Mouse (Mus musculus) lung, embryonic 14.5 days (tissue): Measurements from ENCODE around the gene Tns1. TPM values are rescaled to one million over a fixed set of nuclear protein-coding genes. Genes with fewer than 3 reads are reported as not detected.

Source experiments
- ATAC-seq: fragments of 200-750 bp; cut with Nextera tagmentation; 2 replicates; pipeline ENCODE4 v1.8.0; 2017; ENCODE audit warnings: mild to moderate bottlenecking, moderate TSS enrichment, moderate library complexity; ENCODE audit not compliant: insufficient read depth
- DNase-seq: peaks from one replicate; pipeline ENCODE4 v3.0.0-alpha.2; 2015
- H3K27ac ChIP-seq: fragments of 300-500 bp; sonication (generic); 2 replicates; pipeline ENCODE4 v1.5.1; 2014; ENCODE audit warnings: low read depth, mild to moderate bottlenecking, moderate library complexity
- H3K27me3 ChIP-seq: fragments of 300-500 bp; sonication (generic); 2 replicates; pipeline ENCODE4 v1.6.1; 2014; ENCODE audit warnings: low read length, control low read depth; ENCODE audit not compliant: insufficient read depth
- H3K36me3 ChIP-seq: fragments of 300-500 bp; sonication (generic); 2 replicates; pipeline ENCODE4 v1.6.1; 2014; ENCODE audit warnings: control low read depth; ENCODE audit not compliant: insufficient read depth
- H3K4me1 ChIP-seq: fragments of 300-500 bp; sonication (generic); 2 replicates; pipeline ENCODE4 v1.6.1; 2014; ENCODE audit warnings: antibody characterized with exemption, control low read depth; ENCODE audit not compliant: insufficient read depth
- H3K4me2 ChIP-seq: fragments of 300-500 bp; sonication (generic); 2 replicates; pipeline ENCODE4 v1.6.1; 2014; ENCODE audit warnings: mild to moderate bottlenecking
- H3K4me3 ChIP-seq: fragments of 300-500 bp; sonication (generic); 2 replicates; pipeline ENCODE4 v1.5.1; 2014; ENCODE audit warnings: low read depth, low read length
- H3K9ac ChIP-seq: fragments of 300-500 bp; sonication (generic); 2 replicates; pipeline ENCODE4 v1.6.1; 2014
- H3K9me3 ChIP-seq: fragments of 300-500 bp; sonication (generic); 2 replicates; pipeline ENCODE4 v1.6.1; 2016; ENCODE audit warnings: low read depth, low read length, control low read depth
- CTCF ChIP-seq: IDR thresholded peaks from 2 replicates; pipeline ENCODE4 v1.5.1; 2016; ENCODE audit warnings: antibody characterized with exemption, low read depth
- WGBS: fragments of 180-500 bp; shearing (Covaris S2); extraction: QIAGEN DNeasy Blood & Tissue Kit; methylation state at CpG from one replicate; pipeline ENCODE4 v1.1.7; 2014; 5-methylcytosine and 5-hydroxymethylcytosine counted together
- polyA plus RNA-seq: library from polyadenylated mRNA; unstranded; fragments of >200 nt; fragmentation: Nextera tagmentation; extraction: Ambion mirVana; gene quantifications from 2 replicates; pipeline ENCODE4 v1.2.1, GENCODE M21; 2014

The Tns1 gene
- polyA plus RNA-seq, 1 experiment from 2014 or later = 95.2 TPM

GRCm38 (mm10) chr1:74070001-74070551 is 54.2 kb downstream of the Tns1 start:
- ATAC-seq (no peak), DNase-seq (no peak)
- H3K9ac ChIP-seq = no peak overlapping the region
- H3K4me3 ChIP-seq = no peak overlapping the region
- peaks cover 22% of the 10 kb centered on the region for H3K4me1 ChIP-seq
- H3K36me3 ChIP-seq = peaks cover 4% of the 10 kb centered on the region; the same call in 1 of the 2 replicates
- 71% methylated on average over 7 of the region's 7 CpGs for WGBS
- H3K4me2 ChIP-seq = no peak overlapping the region
- no peak overlapping the region for H3K27ac ChIP-seq
- no peaks in the 10 kb centered on the region for H3K9me3 ChIP-seq
- no peaks in the 10 kb centered on the region for H3K27me3 ChIP-seq
- TF ChIP-seq CTCF = no peak

- no peaks in the 10 kb centered on the region for H3K9me3 ChIP-seq
- no peak for TF ChIP-seq CTCF
- DNase-seq = peak; percentile 65
- H3K27ac ChIP-seq = peak overlapping the region; percentile 79; the same call in 1 of the 2 replicates
- peaks cover 22% of the 10 kb centered on the region for H3K4me1 ChIP-seq
- 32% methylated on average over 9 of the region's 9 CpGs for WGBS
- H3K4me2 ChIP-seq = peak overlapping the region; percentile 94
- H3K36me3 ChIP-seq = peaks cover 4% of the 10 kb centered on the region; the same call in 1 of the 2 replicates
- ATAC-seq = peak; percentile 39; the same call in 1 of the 2 replicates
- H3K27me3 ChIP-seq = no peaks in the 10 kb centered on the region
- peak overlapping the region; percentile 48; the same call in 1 of the 2 replicates for H3K4me3 ChIP-seq
- peak overlapping the region; percentile 69; the same call in 1 of the 2 replicates for H3K9ac ChIP-seq
Observed at GRCm38 (mm10) chr1:74069085-74069835, 55.0 kb downstream of the Tns1 start.

- Histone ChIP-seq H3K27me3 (no peaks in the 10 kb centered on the region), H3K27ac (peak overlapping the region; percentile 79; the same call in 1 of the 2 replicates), H3K4me3 (peak overlapping the region; percentile 48), H3K9me3 (no peaks in the 10 kb centered on the region), H3K4me2 (peak overlapping the region; percentile 94), H3K4me1 (peaks cover 22% of the 10 kb centered on the region), H3K9ac (peak overlapping the region; percentile 69), H3K36me3 (peaks cover 7% of the 10 kb centered on the region; the same call in 1 of the 2 replicates)
- ATAC-seq = peak; percentile 80
- no peak for TF ChIP-seq CTCF
- DNase-seq = peak; percentile 63
- WGBS = 3% methylated on average over 40 of the region's 41 CpGs
Observed at GRCm38 (mm10) chr1:74068366-74069084, 55.7 kb downstream of the Tns1 start.

GRCm38 (mm10) chr1:74067866-74068265 is 56.4 kb downstream of the Tns1 start:
- H3K27ac ChIP-seq = peak overlapping the region; percentile 79; the same call in 1 of the 2 replicates
- TF ChIP-seq CTCF = no peak
- DNase-seq = no peak
- H3K4me2 ChIP-seq = peak overlapping the region; percentile 94
- H3K27me3 ChIP-seq = no peaks in the 10 kb centered on the region
- H3K36me3 ChIP-seq = peaks cover 7% of the 10 kb centered on the region; the same call in 1 of the 2 replicates
- H3K4me3 ChIP-seq = peak overlapping the region; percentile 48
- WGBS = 20% methylated on average over 14 of the region's 14 CpGs
- peaks cover 22% of the 10 kb centered on the region for H3K4me1 ChIP-seq
- no peaks in the 10 kb centered on the region for H3K9me3 ChIP-seq
- ATAC-seq = no peak
- H3K9ac ChIP-seq = peak overlapping the region; percentile 69

GRCm38 (mm10) chr1:74066576-74066975 is 57.7 kb downstream of the Tns1 start:
- H3K4me1 ChIP-seq = peaks cover 22% of the 10 kb centered on the region
- TF ChIP-seq CTCF = no peak
- no peaks in the 10 kb centered on the region for H3K27me3 ChIP-seq
- DNase-seq = no peak
- no peak overlapping the region for H3K9ac ChIP-seq
- no peak overlapping the region for H3K4me3 ChIP-seq
- no peak overlapping the region for H3K27ac ChIP-seq
- H3K36me3 ChIP-seq = peaks cover 7% of the 10 kb centered on the region; the same call in 1 of the 2 replicates
- 83% methylated on average over 3 of the region's 3 CpGs for WGBS
- H3K9me3 ChIP-seq = no peaks in the 10 kb centered on the region
- no peak overlapping the region for H3K4me2 ChIP-seq
- no peak for ATAC-seq

GRCm38 (mm10) chr1:74066061-74066460 is 58.2 kb downstream of the Tns1 start:
- no peak overlapping the region for H3K4me3 ChIP-seq
- no peaks in the 10 kb centered on the region for H3K27me3 ChIP-seq
- peaks cover 22% of the 10 kb centered on the region for H3K4me1 ChIP-seq
- H3K36me3 ChIP-seq = peaks cover 7% of the 10 kb centered on the region; the same call in 1 of the 2 replicates
- ATAC-seq (no peak), DNase-seq (no peak)
- 79% methylated on average over 5 of the region's 5 CpGs for WGBS
- H3K27ac ChIP-seq = no peak overlapping the region
- H3K9me3 ChIP-seq = no peaks in the 10 kb centered on the region
- TF ChIP-seq CTCF = no peak
- H3K9ac ChIP-seq = no peak overlapping the region
- no peak overlapping the region for H3K4me2 ChIP-seq
